24 mouse cellular contexts compared by ENCODE assay signal in genomic region chr11:119407977-119408376, GRCm38 (mm10). TPM values are rescaled to one million over a fixed set of nuclear protein-coding genes. Genes with fewer than 3 reads are reported as not detected.
A peak's percentile ranks its signal among the peaks of the same experiment; 100 is the strongest.
DNase-seq lines count a peak whose midpoint lies in the region; ATAC-seq lines count a peak whose summit lies in the region.
"Had no signal": no experiment of that assay in that cellular context is flagged by ENCODE, and none has a peak within 500 bp of the region (broad histone marks: within the 10 kb centered on the region; RNA-seq: fewer than 3 reads in every experiment).

No protein-coding gene starts in this region.

- H3K4me1 ChIP-seq in liver, embryonic 13.5 days (replicated peaks), result no peaks in the 10 kb centered on the region
- H3K4me1 ChIP-seq in liver, embryonic 11.5 days (replicated peaks; ENCODE audit: control insufficient read depth, insufficient read depth, low read length), result no peaks in the 10 kb centered on the region; the same call in 1 of the 2 replicates
- H3K4me1 ChIP-seq: forebrain, embryonic 15.5 days; heart, embryonic 10.5 days; heart, embryonic 13.5 days had no signal

- H3K27ac ChIP-seq in liver, embryonic 13.5 days, result no peak overlapping the region
- no peak overlapping the region for H3K27ac ChIP-seq in liver, embryonic 11.5 days (ENCODE audit: low read depth, low read length)
- H3K27ac ChIP-seq: forebrain, embryonic 15.5 days; heart, adult 2 months; heart, embryonic 10.5 days; heart, embryonic 13.5 days; hindbrain, embryonic 14.5 days; hindbrain, postnatal 0 days had no signal

- no peaks in the 10 kb centered on the region for H3K9me3 ChIP-seq in liver, embryonic 13.5 days (replicated peaks)
- H3K9me3 ChIP-seq in liver, embryonic 11.5 days (ENCODE audit: control insufficient read depth, low read length), result no peaks in the 10 kb centered on the region
- H3K9me3 ChIP-seq: forebrain, embryonic 15.5 days; heart, embryonic 10.5 days; heart, embryonic 13.5 days had no signal

- H3K9ac ChIP-seq in liver, embryonic 13.5 days, result no peak overlapping the region
- no peak overlapping the region for H3K9ac ChIP-seq in liver, embryonic 11.5 days (ENCODE audit: low read depth, low read length)
- H3K9ac ChIP-seq: forebrain, embryonic 15.5 days; heart, embryonic 13.5 days; hindbrain, embryonic 14.5 days had no signal

- peaks cover 76% of the 10 kb centered on the region for H3K36me3 ChIP-seq in liver, embryonic 13.5 days
- H3K36me3 ChIP-seq in liver, embryonic 11.5 days (ENCODE audit: control insufficient read depth, insufficient read depth, low read length), result peaks cover 10% of the 10 kb centered on the region
- H3K36me3 ChIP-seq: forebrain, embryonic 15.5 days had no signal

- 0 out of 2 replicates have a peak, but pooled peaks have one; percentile 29 for ATAC-seq in liver, embryonic 13.5 days (ENCODE audit: low read depth)
- ATAC-seq in liver, embryonic 11.5 days (replicated peaks; ENCODE audit: low FRiP score), result no peak
- ATAC-seq in megakaryocyte-erythroid progenitor cell, adult 5-6 weeks (replicated peaks; ENCODE audit: low FRiP score, low TSS enrichment, poor library complexity, severe bottlenecking), result 0 out of 2 replicates have a peak, but pooled peaks have one; percentile 28
- ATAC-seq: forebrain, embryonic 15.5 days; hindbrain, postnatal 0 days; inflammation-experienced regulatory T-cells, adult 6 months had no signal

- H3K4me3 ChIP-seq in liver, embryonic 13.5 days (replicated peaks), result no peak overlapping the region
- no peak overlapping the region for H3K4me3 ChIP-seq in liver, embryonic 11.5 days (ENCODE audit: low read depth, low read length)
- H3K4me3 ChIP-seq: forebrain, embryonic 15.5 days; heart, adult 2 months; heart, embryonic 10.5 days; heart, embryonic 13.5 days had no signal

- WGBS in liver, embryonic 13.5 days (ENCODE audit: insufficient replicate concordance), result 51% methylated on average over 5 of the region's 5 CpGs
- 52% methylated on average over 5 of the region's 5 CpGs for WGBS in liver, embryonic 11.5 days

- no peaks in the 10 kb centered on the region for H3K27me3 ChIP-seq in liver, embryonic 13.5 days
- H3K27me3 ChIP-seq in liver, embryonic 11.5 days (replicated peaks; ENCODE audit: control insufficient read depth, insufficient read depth, low read length), result no peaks in the 10 kb centered on the region
- H3K27me3 ChIP-seq: CH12.LX; forebrain, embryonic 15.5 days; heart, embryonic 13.5 days had no signal

- H3K4me2 ChIP-seq in liver, embryonic 13.5 days, result no peak overlapping the region
- no peak overlapping the region for H3K4me2 ChIP-seq in liver, embryonic 11.5 days
- H3K4me2 ChIP-seq: forebrain, embryonic 15.5 days; heart, embryonic 13.5 days; hindbrain, embryonic 14.5 days had no signal

- DNase-seq in liver, embryonic 13.5 days, result no peak
- DNase-seq in liver, embryonic 11.5 days (ENCODE audit: low spot score), result no peak
- peak; percentile 78 for DNase-seq in ZHBTc4 (ENCODE audit: low read depth, low spot score)
- DNase-seq in spleen, adult 18-20 months, result no peak
- no peak for DNase-seq in lung, postnatal 14 days
- DNase-seq in gastrocnemius, postnatal 25 days, result no peak
- DNase-seq: adrenal gland, adult 8-10 months; adrenal gland, postnatal 25 days; B cell, adult 2 months; cerebellum, adult 11-12 months; cerebellum, adult 8-10 months; cerebellum, postnatal 14 days; gastrocnemius, postnatal 36 days; heart, adult 2 months; heart, postnatal 14 days; heart, postnatal 4 days had no signal

RNA-seq across cellular contexts. Expression of gene Rnf213, which starts 15.1 kb away (rescaled TPM):
- 3.1 and 3.2 TPM in 2 replicates for polyA plus RNA-seq in liver, embryonic 13.5 days (2015; fragmentation: Nextera tagmentation; extraction: Ambion mirVana)
- 7.6 and 8.0 TPM in 2 replicates for polyA plus RNA-seq in liver, embryonic 11.5 days (2014; fragmentation: Nextera tagmentation; extraction: Ambion mirVana)
- 87.9 and 107 TPM in 2 replicates for total RNA-seq in megakaryocyte-erythroid progenitor cell, adult 5-6 weeks (2014; fragmentation: Nextera tagmentation)
- 69.3 and 77.1 TPM in 2 replicates for total RNA-seq in megakaryocyte-erythroid progenitor cell, adult 5-6 weeks (2017)
- total RNA-seq in gastrocnemius, postnatal 25 days (2021), result 1 to 10 TPM; 5.2 to 5.7 TPM

RNA-seq across cellular contexts. Expression of gene Slc26a11, which starts 52.6 kb away (rescaled TPM):
- 1.4 and 1.8 TPM in 2 replicates for polyA plus RNA-seq in liver, embryonic 13.5 days (2015; fragmentation: Nextera tagmentation; extraction: Ambion mirVana)
- polyA plus RNA-seq in liver, embryonic 11.5 days (2014; fragmentation: Nextera tagmentation; extraction: Ambion mirVana), result 4.3 and 5.1 TPM in 2 replicates
- total RNA-seq in megakaryocyte-erythroid progenitor cell, adult 5-6 weeks (2014; fragmentation: Nextera tagmentation), result 1.7 and 4.4 TPM in 2 replicates
- 0.65 and 1.5 TPM in 2 replicates for total RNA-seq in megakaryocyte-erythroid progenitor cell, adult 5-6 weeks (2017)
- total RNA-seq in gastrocnemius, postnatal 25 days (2021), result 1 to 10 TPM; 2.4 to 3.5 TPM

RNA-seq across cellular contexts. Expression of gene Sgsh, which starts 52.6 kb away (rescaled TPM):
- polyA plus RNA-seq in liver, embryonic 13.5 days (2015; fragmentation: Nextera tagmentation; extraction: Ambion mirVana), result 2.2 and 2.7 TPM in 2 replicates
- 4.4 and 5.8 TPM in 2 replicates for polyA plus RNA-seq in liver, embryonic 11.5 days (2014; fragmentation: Nextera tagmentation; extraction: Ambion mirVana)
- total RNA-seq in megakaryocyte-erythroid progenitor cell, adult 5-6 weeks (2014; fragmentation: Nextera tagmentation), result 6.3 and 11.9 TPM in 2 replicates
- total RNA-seq in megakaryocyte-erythroid progenitor cell, adult 5-6 weeks (2017), result 3.6 and 5.1 TPM in 2 replicates
- 1 to 10 TPM; 3.1 to 3.3 TPM for total RNA-seq in gastrocnemius, postnatal 25 days (2021)

Comparison
In these comparisons a context has a peak if more than half of its experiments do, and no peak if none do; other contexts are left out.
1. RNA of gene Rnf213, which starts 15.1 kb away (total RNA-seq): 69.3 to 107 TPM in megakaryocyte-erythroid progenitor cell, adult 5-6 weeks; 5.2 to 5.7 TPM in gastrocnemius, postnatal 25 days; every median in the first group is over 10 times any median in the second.